Mouse (Mus musculus): ENCODE results near the gene Rac2. TPM values are rescaled to one million over a fixed set of nuclear protein-coding genes. Genes with fewer than 3 reads are reported as not detected.

The Rac2 gene
- polyA plus RNA-seq, 1 experiment from 2014 or later = 6.4 TPM

- Histone ChIP-seq H3K27ac (replicated peaks) (no peak overlapping the region), H3K4me3 (ENCODE audit: low read depth, low read length) (no peak overlapping the region), H3K4me1 (replicated peaks; ENCODE audit: control insufficient read depth, insufficient read depth) (no peaks in the 10 kb centered on the region), H3K36me3 (ENCODE audit: control insufficient read depth, insufficient read depth, low read length) (no peaks in the 10 kb centered on the region), H3K4me2 (replicated peaks; ENCODE audit: low read depth) (no peak overlapping the region), H3K27me3 (ENCODE audit: control insufficient read depth, insufficient read depth, low read length) (no peaks in the 10 kb centered on the region), H3K9me3 (ENCODE audit: control insufficient read depth, low read length) (no peaks in the 10 kb centered on the region), H3K9ac (ENCODE audit: low read length) (no peak overlapping the region)
- WGBS = 49% methylated on average over 16 of the region's 16 CpGs
- DNase-seq (ENCODE audit: low spot score) (no peak), ATAC-seq (ENCODE audit: low FRiP score, low TSS enrichment) (no peak)
- no peak for TF ChIP-seq CTCF (IDR thresholded peaks at IDR 0.05; ENCODE audit: low read depth)
- TF ChIP-seq EP300 (optimal IDR thresholded peaks at IDR 0.05) = no peak
Observed at GRCm38 (mm10) chr15:78571554-78572269, 871 bp downstream of the Rac2 start.

GRCm38 (mm10) chr15:78570170-78570569 is 2.4 kb downstream of the Rac2 start:
- no peaks in the 10 kb centered on the region for H3K27me3 ChIP-seq (ENCODE audit: control insufficient read depth, insufficient read depth, low read length)
- H3K9me3 ChIP-seq (ENCODE audit: control insufficient read depth, low read length) = no peaks in the 10 kb centered on the region
- no peak for DNase-seq (ENCODE audit: low spot score)
- no peak overlapping the region for H3K9ac ChIP-seq (ENCODE audit: low read length)
- no peaks in the 10 kb centered on the region for H3K36me3 ChIP-seq (ENCODE audit: control insufficient read depth, insufficient read depth, low read length)
- no peaks in the 10 kb centered on the region for H3K4me1 ChIP-seq (replicated peaks; ENCODE audit: control insufficient read depth, insufficient read depth)
- TF ChIP-seq CTCF (IDR thresholded peaks at IDR 0.05; ENCODE audit: low read depth) (no peak), EP300 (optimal IDR thresholded peaks at IDR 0.05) (no peak)
- no peak overlapping the region for H3K4me2 ChIP-seq (replicated peaks; ENCODE audit: low read depth)
- H3K27ac ChIP-seq (replicated peaks) = no peak overlapping the region
- H3K4me3 ChIP-seq (ENCODE audit: low read depth, low read length) = no peak overlapping the region
- ATAC-seq (ENCODE audit: low FRiP score, low TSS enrichment) = no peak
- WGBS = 93% methylated on average over 5 of the region's 5 CpGs

- ATAC-seq (ENCODE audit: low FRiP score, low TSS enrichment) (no peak), DNase-seq (ENCODE audit: low spot score) (no peak)
- H3K4me3 ChIP-seq (ENCODE audit: low read depth, low read length) = no peak overlapping the region
- H3K9me3 ChIP-seq (ENCODE audit: control insufficient read depth, low read length) = no peaks in the 10 kb centered on the region
- no peak for TF ChIP-seq EP300 (optimal IDR thresholded peaks at IDR 0.05)
- no peak for TF ChIP-seq CTCF (IDR thresholded peaks at IDR 0.05; ENCODE audit: low read depth)
- no peaks in the 10 kb centered on the region for H3K36me3 ChIP-seq (ENCODE audit: control insufficient read depth, insufficient read depth, low read length)
- 60% methylated on average over 9 of the region's 9 CpGs for WGBS
- no peak overlapping the region for H3K27ac ChIP-seq (replicated peaks)
- no peak overlapping the region for H3K9ac ChIP-seq (ENCODE audit: low read length)
- no peaks in the 10 kb centered on the region for H3K27me3 ChIP-seq (ENCODE audit: control insufficient read depth, insufficient read depth, low read length)
- no peaks in the 10 kb centered on the region for H3K4me1 ChIP-seq (replicated peaks; ENCODE audit: control insufficient read depth, insufficient read depth)
- H3K4me2 ChIP-seq (replicated peaks; ENCODE audit: low read depth) = no peak overlapping the region
Observed at GRCm38 (mm10) chr15:78567608-78568120, 4.9 kb downstream of the Rac2 start.

- TF ChIP-seq EP300 (optimal IDR thresholded peaks at IDR 0.05) (no peak), CTCF (IDR thresholded peaks at IDR 0.05; ENCODE audit: low read depth) (no peak)
- no peaks in the 10 kb centered on the region for H3K36me3 ChIP-seq (ENCODE audit: control insufficient read depth, insufficient read depth, low read length)
- no peak for ATAC-seq (ENCODE audit: low FRiP score, low TSS enrichment)
- WGBS = 62% methylated on average over 11 of the region's 11 CpGs
- no peaks in the 10 kb centered on the region for H3K4me1 ChIP-seq (replicated peaks; ENCODE audit: control insufficient read depth, insufficient read depth)
- no peaks in the 10 kb centered on the region for H3K9me3 ChIP-seq (ENCODE audit: control insufficient read depth, low read length)
- DNase-seq (ENCODE audit: low spot score) = no peak
- no peak overlapping the region for H3K9ac ChIP-seq (ENCODE audit: low read length)
- H3K4me3 ChIP-seq (ENCODE audit: low read depth, low read length) = no peak overlapping the region
- H3K27me3 ChIP-seq (ENCODE audit: control insufficient read depth, insufficient read depth, low read length) = no peaks in the 10 kb centered on the region
- H3K27ac ChIP-seq (replicated peaks) = no peak overlapping the region
- H3K4me2 ChIP-seq (replicated peaks; ENCODE audit: low read depth) = no peak overlapping the region
Observed at GRCm38 (mm10) chr15:78564764-78565435, 7.7 kb downstream of the Rac2 start.

GRCm38 (mm10) chr15:78563937-78564336 is 8.6 kb downstream of the Rac2 start:
- no peak overlapping the region for H3K4me3 ChIP-seq (ENCODE audit: low read depth, low read length)
- ATAC-seq (ENCODE audit: low FRiP score, low TSS enrichment) (no peak), DNase-seq (ENCODE audit: low spot score) (no peak)
- H3K9ac ChIP-seq (ENCODE audit: low read length) = no peak overlapping the region
- 70% methylated on average over 5 of the region's 5 CpGs for WGBS
- no peaks in the 10 kb centered on the region for H3K4me1 ChIP-seq (replicated peaks; ENCODE audit: control insufficient read depth, insufficient read depth)
- H3K9me3 ChIP-seq (ENCODE audit: control insufficient read depth, low read length) = no peaks in the 10 kb centered on the region
- TF ChIP-seq CTCF (IDR thresholded peaks at IDR 0.05; ENCODE audit: low read depth) = no peak
- TF ChIP-seq EP300 (optimal IDR thresholded peaks at IDR 0.05) = no peak
- no peaks in the 10 kb centered on the region for H3K27me3 ChIP-seq (ENCODE audit: control insufficient read depth, insufficient read depth, low read length)
- H3K4me2 ChIP-seq (replicated peaks; ENCODE audit: low read depth) = no peak overlapping the region
- H3K27ac ChIP-seq (replicated peaks) = no peak overlapping the region
- no peaks in the 10 kb centered on the region for H3K36me3 ChIP-seq (ENCODE audit: control insufficient read depth, insufficient read depth, low read length)

GRCm38 (mm10) chr15:78563344-78563743 is 9.2 kb downstream of the Rac2 start:
- no peak overlapping the region for H3K27ac ChIP-seq (replicated peaks)
- DNase-seq (ENCODE audit: low spot score) = no peak
- no peak for ATAC-seq (ENCODE audit: low FRiP score, low TSS enrichment)
- H3K4me1 ChIP-seq (replicated peaks; ENCODE audit: control insufficient read depth, insufficient read depth) = no peaks in the 10 kb centered on the region
- H3K9me3 ChIP-seq (ENCODE audit: control insufficient read depth, low read length) = no peaks in the 10 kb centered on the region
- H3K36me3 ChIP-seq (ENCODE audit: control insufficient read depth, insufficient read depth, low read length) = no peaks in the 10 kb centered on the region
- H3K4me2 ChIP-seq (replicated peaks; ENCODE audit: low read depth) = no peak overlapping the region
- H3K4me3 ChIP-seq (ENCODE audit: low read depth, low read length) = no peak overlapping the region
- TF ChIP-seq EP300 (optimal IDR thresholded peaks at IDR 0.05) (no peak), CTCF (IDR thresholded peaks at IDR 0.05; ENCODE audit: low read depth) (no peak)
- no peaks in the 10 kb centered on the region for H3K27me3 ChIP-seq (ENCODE audit: control insufficient read depth, insufficient read depth, low read length)
- WGBS = 93% methylated on average over 3 of the region's 3 CpGs
- H3K9ac ChIP-seq (ENCODE audit: low read length) = no peak overlapping the region

Measured in stomach, postnatal 0 days (tissue).